25 mouse cellular contexts compared by ENCODE assay signal in the genomic region with DNA sequence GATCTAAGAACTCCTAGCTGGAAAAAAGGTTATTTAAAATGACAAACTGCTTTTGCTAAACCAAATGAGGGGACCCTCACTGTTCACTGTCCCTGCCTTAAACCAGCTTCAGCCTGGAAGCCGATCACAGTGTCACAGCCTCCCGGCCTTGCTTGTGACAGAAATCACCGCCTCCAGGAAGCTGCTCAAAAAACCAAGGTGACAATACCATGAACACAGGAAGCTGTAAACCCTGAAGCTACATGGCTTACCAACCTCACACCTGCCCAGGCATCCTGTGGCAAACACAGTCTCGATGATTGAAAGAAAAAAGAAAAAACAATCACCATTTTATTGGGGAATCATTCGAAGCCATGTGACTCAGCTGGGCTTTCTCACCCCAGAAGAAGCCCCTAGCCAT. TPM values are rescaled to one million over a fixed set of nuclear protein-coding genes. Genes with fewer than 3 reads are reported as not detected.
DNase-seq lines count a peak whose midpoint lies in the region; ATAC-seq and TF ChIP-seq lines count a peak whose summit lies in the region.
"Had no signal": no experiment of that assay in that cellular context is flagged by ENCODE, and none has a peak within 500 bp of the region (broad histone marks: within the 10 kb centered on the region; RNA-seq: fewer than 3 reads in every experiment).

No protein-coding gene starts in this region.

- H3K27me3 ChIP-seq in spleen, adult 2 months (ENCODE audit: control insufficient read depth, insufficient read depth, low read length): no peaks in the 10 kb centered on the region
- no peaks in the 10 kb centered on the region for H3K27me3 ChIP-seq in embryonic facial prominence, embryonic 10.5 days (replicated peaks; ENCODE audit: low read depth, poor library complexity, severe bottlenecking)
- H3K27me3 ChIP-seq in intestine, embryonic 16.5 days (replicated peaks; ENCODE audit: control insufficient read depth, insufficient read depth, low read length): no peaks in the 10 kb centered on the region
- H3K27me3 ChIP-seq in midbrain, embryonic 11.5 days (ENCODE audit: control insufficient read depth, insufficient read depth, low read length): no peaks in the 10 kb centered on the region
- H3K27me3 ChIP-seq: embryonic facial prominence, embryonic 13.5 days; hindbrain, embryonic 12.5 days; neural tube, embryonic 13.5 days; Patski had no signal

- 17% methylated on average over 5 of the region's 5 CpGs for WGBS in spleen, adult 2 months
- WGBS in embryonic facial prominence, embryonic 10.5 days: 83% methylated on average over 5 of the region's 5 CpGs
- 71% methylated on average over 5 of the region's 5 CpGs for WGBS in intestine, embryonic 16.5 days
- 84% methylated on average over 5 of the region's 5 CpGs for WGBS in midbrain, embryonic 11.5 days

- H3K36me3 ChIP-seq in spleen, adult 2 months (ENCODE audit: control insufficient read depth, insufficient read depth, low read length): no peaks in the 10 kb centered on the region
- no peaks in the 10 kb centered on the region for H3K36me3 ChIP-seq in embryonic facial prominence, embryonic 10.5 days (replicated peaks)
- H3K36me3 ChIP-seq in intestine, embryonic 16.5 days (ENCODE audit: control insufficient read depth, insufficient read depth, low read length): no peaks in the 10 kb centered on the region
- no peaks in the 10 kb centered on the region for H3K36me3 ChIP-seq in midbrain, embryonic 11.5 days (ENCODE audit: control insufficient read depth, insufficient read depth, low read length)
- H3K36me3 ChIP-seq: embryonic facial prominence, embryonic 13.5 days; hindbrain, embryonic 12.5 days; neural tube, embryonic 13.5 days had no signal

- H3K4me1 ChIP-seq in spleen, adult 2 months (ENCODE audit: control insufficient read depth, insufficient read depth, insufficient read length): peaks cover 30% of the 10 kb centered on the region; the same call in 1 of the 2 replicates
- H3K4me1 ChIP-seq in embryonic facial prominence, embryonic 10.5 days: peaks cover 34% of the 10 kb centered on the region
- H3K4me1 ChIP-seq in intestine, embryonic 16.5 days (ENCODE audit: control insufficient read depth, insufficient read depth, low read length): 0 out of 2 replicates have a peak, but pooled peaks cover 4% of the 10 kb centered on the region
- no peaks in the 10 kb centered on the region for H3K4me1 ChIP-seq in midbrain, embryonic 11.5 days (ENCODE audit: control insufficient read depth, insufficient read depth, low read length)
- H3K4me1 ChIP-seq: hindbrain, embryonic 12.5 days; neural tube, embryonic 13.5 days had no signal

- H3K4me2 ChIP-seq in intestine, embryonic 16.5 days (ENCODE audit: low read depth, low read length): no peak overlapping the region
- no peak overlapping the region for H3K4me2 ChIP-seq in midbrain, embryonic 11.5 days
- H3K4me2 ChIP-seq: embryonic facial prominence, embryonic 13.5 days; hindbrain, embryonic 12.5 days; neural tube, embryonic 13.5 days had no signal

- H3K4me3 ChIP-seq in spleen, adult 2 months (ENCODE audit: extremely low read depth, insufficient read depth, insufficient read length): no peak overlapping the region
- no peak overlapping the region for H3K4me3 ChIP-seq in embryonic facial prominence, embryonic 10.5 days
- no peak overlapping the region for H3K4me3 ChIP-seq in intestine, embryonic 16.5 days (ENCODE audit: low read length)
- H3K4me3 ChIP-seq in midbrain, embryonic 11.5 days (ENCODE audit: low read depth, low read length): no peak overlapping the region
- H3K4me3 ChIP-seq: embryonic facial prominence, embryonic 13.5 days; hindbrain, embryonic 12.5 days; neural tube, embryonic 13.5 days had no signal

- no peak overlapping the region for H3K9ac ChIP-seq in intestine, embryonic 16.5 days (ENCODE audit: low read depth, low read length)
- no peak overlapping the region for H3K9ac ChIP-seq in midbrain, embryonic 11.5 days (ENCODE audit: low read length)
- H3K9ac ChIP-seq: embryonic facial prominence, embryonic 13.5 days; hindbrain, embryonic 12.5 days; neural tube, embryonic 13.5 days had no signal

- DNase-seq in spleen, adult 2 months (ENCODE audit: low read depth in 1 of 2, low spot score in 2 of 2): peak; percentile 58 to 63
- no peak for DNase-seq in spleen, adult 12 weeks (ENCODE audit: low spot score)
- no peak for DNase-seq in embryonic facial prominence, embryonic 10.5 days (ENCODE audit: low spot score)
- peak; percentile 66 for DNase-seq in thymus, postnatal 4 days
- no peak for DNase-seq in embryo, embryonic 11 days
- no peak for DNase-seq in midbrain, embryonic 11.5 days (ENCODE audit: low spot score, missing footprints)
- DNase-seq: cerebellum, postnatal 25 days; kidney, adult 18-20 months; kidney, postnatal 14 days; layer of hippocampus, adult 9-11 months; lung, postnatal 36 days; midbrain, embryonic 14.5 days; right cerebral cortex, postnatal 4 days had no signal

- no peak for TF ChIP-seq CTCF in spleen, adult 2 months (IDR thresholded peaks at IDR 0.05; ENCODE audit: extremely low read depth, insufficient read depth, insufficient read length, insufficient replicate concordance)

- no peaks in the 10 kb centered on the region for H3K9me3 ChIP-seq in embryonic facial prominence, embryonic 10.5 days
- H3K9me3 ChIP-seq in intestine, embryonic 16.5 days (ENCODE audit: control insufficient read depth, low read length): no peaks in the 10 kb centered on the region
- H3K9me3 ChIP-seq in midbrain, embryonic 11.5 days (ENCODE audit: control insufficient read depth, low read length): no peaks in the 10 kb centered on the region
- H3K9me3 ChIP-seq: embryonic facial prominence, embryonic 13.5 days; hindbrain, embryonic 12.5 days; neural tube, embryonic 13.5 days had no signal

- peak; percentile 36; the same call in 1 of the 2 replicates for TF ChIP-seq POLR2A in spleen, adult 2 months (IDR thresholded peaks at IDR 0.05; ENCODE audit: low read depth, low read length)

- peak; percentile 43 for ATAC-seq in neutrophil, adult 5-6 weeks (ENCODE audit: extremely low read depth, insufficient number of reproducible peaks, low FRiP score, poor library complexity, severe bottlenecking)
- ATAC-seq in intestine, embryonic 16.5 days: no peak
- no peak for ATAC-seq in midbrain, embryonic 11.5 days (ENCODE audit: low FRiP score)
- ATAC-seq: Patski had no signal

- H3K27ac ChIP-seq in spleen, adult 2 months (ENCODE audit: insufficient read depth, low read length): peak overlapping the region; percentile 84
- H3K27ac ChIP-seq in embryonic facial prominence, embryonic 10.5 days (replicated peaks): 0 out of 2 replicates have a peak overlapping the region, but pooled peaks have one; percentile 4
- H3K27ac ChIP-seq in intestine, embryonic 16.5 days (ENCODE audit: low read length): no peak overlapping the region
- no peak overlapping the region for H3K27ac ChIP-seq in midbrain, embryonic 11.5 days (ENCODE audit: low read depth, low read length)
- H3K27ac ChIP-seq: embryonic facial prominence, embryonic 13.5 days; hindbrain, embryonic 12.5 days; neural tube, embryonic 13.5 days had no signal

RNA-seq across cellular contexts. Expression of gene Ifnar1, which starts 39.5 kb away (rescaled TPM):
- 22.3 and 25.4 TPM in 2 replicates for polyA plus RNA-seq in spleen, adult 2 months (2012; rRNA removed)
- 56.9 and 57.6 TPM in 2 replicates for polyA plus RNA-seq in embryonic facial prominence, embryonic 10.5 days (2016; fragmentation: Nextera tagmentation; extraction: Ambion mirVana)
- total RNA-seq in neutrophil, adult 5-6 weeks (2017): 159 and 168 TPM in 2 replicates
- 39.4 and 39.5 TPM in 2 replicates for polyA plus RNA-seq in intestine, embryonic 16.5 days (2015; fragmentation: Nextera tagmentation; extraction: Ambion mirVana)
- 49.9 and 53.8 TPM in 2 replicates for polyA plus RNA-seq in midbrain, embryonic 11.5 days (2014; fragmentation: Nextera tagmentation; extraction: Ambion mirVana)

RNA-seq across cellular contexts. Expression of gene Il10rb, which starts 39.6 kb away (rescaled TPM):
- 40.0 and 43.8 TPM in 2 replicates for polyA plus RNA-seq in spleen, adult 2 months (2012; rRNA removed)
- polyA plus RNA-seq in embryonic facial prominence, embryonic 10.5 days (2016; fragmentation: Nextera tagmentation; extraction: Ambion mirVana): 7.8 and 8.9 TPM in 2 replicates
- 144 and 156 TPM in 2 replicates for total RNA-seq in neutrophil, adult 5-6 weeks (2017)
- 103 and 120 TPM in 2 replicates for polyA plus RNA-seq in intestine, embryonic 16.5 days (2015; fragmentation: Nextera tagmentation; extraction: Ambion mirVana)
- 8.1 and 8.5 TPM in 2 replicates for polyA plus RNA-seq in midbrain, embryonic 11.5 days (2014; fragmentation: Nextera tagmentation; extraction: Ambion mirVana)

RNA-seq across cellular contexts. Expression of gene Gm21970, which starts 54.0 kb away (rescaled TPM):
- not detected in 2 replicates for polyA plus RNA-seq in spleen, adult 2 months (2012; rRNA removed)
- polyA plus RNA-seq in embryonic facial prominence, embryonic 10.5 days (2016; fragmentation: Nextera tagmentation; extraction: Ambion mirVana): not detected in 2 replicates
- total RNA-seq in neutrophil, adult 5-6 weeks (2017): 2.6 TPM in 1 of 2 replicates, not detected in the other
- not detected in 2 replicates for polyA plus RNA-seq in intestine, embryonic 16.5 days (2015; fragmentation: Nextera tagmentation; extraction: Ambion mirVana)
- not detected in 2 replicates for polyA plus RNA-seq in midbrain, embryonic 11.5 days (2014; fragmentation: Nextera tagmentation; extraction: Ambion mirVana)
- total RNA-seq: adrenal gland, adult 18-20 months; granulocyte monocyte progenitor cell, adult 5-6 weeks; left cerebral cortex, postnatal 10 days had no signal
- polyA plus RNA-seq: embryonic facial prominence, embryonic 13.5 days; heart, embryonic 14.5 days; hindbrain, embryonic 12.5 days; liver, adult 2 months; midbrain, embryonic 14.5 days; neural tube, embryonic 13.5 days; stomach, embryonic 16.5 days had no signal

Comparison
In these comparisons a context has a peak if more than half of its experiments do, and no peak if none do; other contexts are left out.
1. DNase-seq: peak in spleen, adult 2 months (2 of 2) and thymus, postnatal 4 days (single experiment); none in spleen, adult 12 weeks (single experiment), embryonic facial prominence, embryonic 10.5 days (single experiment), embryo, embryonic 11 days (single experiment) and midbrain, embryonic 11.5 days (single experiment).
2. H3K27ac ChIP-seq: peak in spleen, adult 2 months (single experiment) and embryonic facial prominence, embryonic 10.5 days (single experiment); none in intestine, embryonic 16.5 days (single experiment) and midbrain, embryonic 11.5 days (single experiment).